Mouse (Mus musculus): ENCODE measurements around the gene Tas2r124.

- TF ChIP-seq CTCF (IDR thresholded peaks at IDR 0.05; ENCODE audit: low read depth) (no peak), EP300 (IDR thresholded peaks at IDR 0.05; ENCODE audit: low read depth) (no peak)
Measured at GRCm38 (mm10) chr6:132737935-132738334, 16.6 kb upstream of the Tas2r124 start, which contains the start of gene Tas2r115.
